Mouse (Mus musculus) monocyte, adult 2 months (primary cell): ENCODE data around the gene Kmt2b.

Experiments
- DNase-seq, 2 experiments: peaks; one replicate each; pipeline ENCODE4 v3.0.0; 2022; ENCODE audit warnings: low spot score in 2 of 2, low read depth in 1 of 2

Kmt2b gene

GRCm38 (mm10) chr7:30572389-30572788 lies 16.1 kb downstream of the Kmt2b start:
- no peak for DNase-seq

GRCm38 (mm10) chr7:30567555-30567954 lies 21.0 kb downstream of the Kmt2b start:
- no peak for DNase-seq

- no peak for DNase-seq
These were observed 22.5 kb downstream of the Kmt2b start for GRCm38 (mm10) chr7:30566033-30566432.

GRCm38 (mm10) chr7:30564970-30565571 lies 23.5 kb downstream of the Kmt2b start, which contains the start of gene Igflr1:
Gene Igflr1 (plus strand): TSS chr7:30565427.
- no peak for DNase-seq

GRCm38 (mm10) chr7:30563906-30564280 lies 24.6 kb downstream of the Kmt2b start:
- no peak for DNase-seq

GRCm38 (mm10) chr7:30563117-30563905 lies 25.2 kb downstream of the Kmt2b start, which contains the start of the genes U2af1l4, Gm49396 and Psenen:
Gene U2af1l4 (plus strand): TSS chr7:30563301.
Gene Gm49396 (plus strand): TSS chr7:30563344.
Gene Psenen (minus strand): TSS chr7:30563627.
- DNase-seq, result peak; percentile 84 to 89

GRCm38 (mm10) chr7:30562526-30563116 lies 25.9 kb downstream of the Kmt2b start:
- no peak for DNase-seq

GRCm38 (mm10) chr7:30560296-30560695 lies 28.2 kb downstream of the Kmt2b start:
- no peak for DNase-seq

GRCm38 (mm10) chr7:30559443-30559954 lies 29.0 kb downstream of the Kmt2b start, which contains the start of gene Lin37:
Gene Lin37 (minus strand): TSS chr7:30559838.
- DNase-seq, result peak; percentile 77 to 81

- no peak for DNase-seq
These were observed 29.7 kb downstream of the Kmt2b start for GRCm38 (mm10) chr7:30558656-30559442.

- no peak for DNase-seq
These were observed 30.5 kb downstream of the Kmt2b start for GRCm38 (mm10) chr7:30557901-30558514.

GRCm38 (mm10) chr7:30556894-30557536 lies 31.5 kb downstream of the Kmt2b start:
- DNase-seq, result no peak

- no peak for DNase-seq
These were observed 34.5 kb downstream of the Kmt2b start for GRCm38 (mm10) chr7:30553810-30554584.

- no peak for DNase-seq
These were observed 35.4 kb downstream of the Kmt2b start for GRCm38 (mm10) chr7:30553021-30553589.

GRCm38 (mm10) chr7:30552102-30553020 lies 36.2 kb downstream of the Kmt2b start, which contains the start of the genes Hspb6 and Proser3:
Gene Hspb6 (plus strand): TSS chr7:30552178.
Gene Proser3 (minus strand): TSS chr7:30552299.
- DNase-seq, result peak; percentile 85 to 88

- DNase-seq, result peak in 1 of 2 experiments; percentile 41
These were observed 37.0 kb downstream of the Kmt2b start for GRCm38 (mm10) chr7:30551445-30552101.

- no peak for DNase-seq
These were observed 37.9 kb downstream of the Kmt2b start for GRCm38 (mm10) chr7:30550603-30551002.
